Mouse (Mus musculus) ES-Bruce4 (cell line): ENCODE results near the gene Gpr179. TPM values are rescaled to one million over a fixed set of nuclear protein-coding genes. Genes with fewer than 3 reads are reported as not detected.
A peak's percentile ranks its signal among the peaks of the same experiment; 100 is the strongest.

Experiments
- H3K27ac ChIP-seq: 2 replicates; pipeline ENCODE4 v1.5.1; 2012; ENCODE audit warnings: low read length, inconsistent platforms; ENCODE audit not compliant: insufficient read depth
- H3K27me3 ChIP-seq: 2 replicates; pipeline ENCODE4 v1.6.1; 2012; ENCODE audit warnings: mild to moderate bottlenecking, low read length, inconsistent platforms; ENCODE audit not compliant: control insufficient read depth, poor library complexity, insufficient read depth, severe bottlenecking
- H3K36me3 ChIP-seq: 2 replicates; pipeline ENCODE4 v1.6.1; 2012; ENCODE audit warnings: inconsistent platforms, mild to moderate bottlenecking, low read length, moderate library complexity; ENCODE audit not compliant: control insufficient read depth, poor library complexity, insufficient read depth, severe bottlenecking
- H3K4me1 ChIP-seq: one replicate; pipeline ENCODE4 v1.8.1; 2011; ENCODE audit warnings: low read length; ENCODE audit not compliant: control insufficient read depth, insufficient read depth
- H3K4me3 ChIP-seq: 2 replicates; pipeline ENCODE4 v1.5.1; 2011; ENCODE audit warnings: low read depth, mild to moderate bottlenecking, low read length
- H3K9ac ChIP-seq: 2 replicates; pipeline ENCODE4 v1.6.1; 2012; ENCODE audit warnings: low read depth, mild to moderate bottlenecking, inconsistent platforms; ENCODE audit not compliant: poor library complexity, severe bottlenecking
- H3K9me3 ChIP-seq: replicated peaks from 2 replicates; pipeline ENCODE4 v1.6.1; 2012; ENCODE audit warnings: mild to moderate bottlenecking, low read length, inconsistent platforms; ENCODE audit not compliant: control insufficient read depth, poor library complexity, insufficient read depth, severe bottlenecking
- CTCF ChIP-seq: IDR thresholded peaks from one replicate; pipeline ENCODE4 v1.8.1; 2011; ENCODE audit warnings: low read depth, low read length
- EP300 ChIP-seq: IDR thresholded peaks from 2 replicates; pipeline ENCODE4 v1.6.1; 2011; ENCODE audit warnings: low read depth, low read length; ENCODE audit not compliant: insufficient read depth
- POLR2A ChIP-seq: IDR thresholded peaks from one replicate; pipeline ENCODE4 v1.8.1; 2011; ENCODE audit warnings: low read length; ENCODE audit not compliant: insufficient read depth
- polyA plus RNA-seq: library from polyadenylated mRNA; stranded (reverse); fragments of >200 nt; gene quantifications from 2 replicates; pipeline ENCODE4 v1.2.4, GENCODE M21; 2011; ENCODE audit warnings: low read depth; ENCODE audit not compliant: missing spikeins, insufficient read depth, insufficient read length

The Gpr179 gene
- polyA plus RNA-seq, 1 experiment: 0.24 TPM

GRCm38 (mm10) chr11:97310895-97311631 lies 40.8 kb downstream of the Gpr179 start:
- Histone ChIP-seq H3K27ac (peak overlapping the region; percentile 97), H3K4me3 (peak overlapping the region; percentile 31), H3K4me1 (peaks cover 2% of the 10 kb centered on the region), H3K9me3 (no peaks in the 10 kb centered on the region), H3K27me3 (no peaks in the 10 kb centered on the region), H3K9ac (peak overlapping the region; percentile 98), H3K36me3 (no peaks in the 10 kb centered on the region)
- TF ChIP-seq POLR2A (no peak), EP300 (0 out of 2 replicates have a peak, but pooled peaks have one; percentile 6), CTCF (no peak)

GRCm38 (mm10) chr11:97309911-97310571 lies 41.8 kb downstream of the Gpr179 start:
- Histone ChIP-seq H3K4me3 (peak overlapping the region; percentile 86), H3K27me3 (no peaks in the 10 kb centered on the region), H3K9me3 (no peaks in the 10 kb centered on the region), H3K36me3 (no peaks in the 10 kb centered on the region), H3K4me1 (peaks cover 2% of the 10 kb centered on the region), H3K9ac (peak overlapping the region; percentile 98), H3K27ac (peak overlapping the region; percentile 99)
- TF ChIP-seq CTCF (peak; percentile 78), POLR2A (peak; percentile 19), EP300 (peak; percentile 90)

GRCm38 (mm10) chr11:97309451-97309836 lies 42.4 kb downstream of the Gpr179 start:
- H3K9ac ChIP-seq: peak overlapping the region; percentile 98
- TF ChIP-seq POLR2A: no peak
- 0 out of 2 replicates have a peak, but pooled peaks have one; percentile 55 for TF ChIP-seq EP300
- TF ChIP-seq CTCF: no peak
- peak overlapping the region; percentile 86 for H3K4me3 ChIP-seq
- peaks cover 2% of the 10 kb centered on the region for H3K4me1 ChIP-seq
- H3K27ac ChIP-seq: peak overlapping the region; percentile 99
- H3K27me3 ChIP-seq: no peaks in the 10 kb centered on the region
- no peaks in the 10 kb centered on the region for H3K9me3 ChIP-seq
- no peaks in the 10 kb centered on the region for H3K36me3 ChIP-seq

- Histone ChIP-seq H3K9ac (peak overlapping the region; percentile 98), H3K27me3 (no peaks in the 10 kb centered on the region), H3K27ac (peak overlapping the region; percentile 99)
Observed at GRCm38 (mm10) chr11:97308806-97309450, 42.9 kb downstream of the Gpr179 start.

GRCm38 (mm10) chr11:97307294-97308069 lies 44.4 kb downstream of the Gpr179 start:
- peak overlapping the region; percentile 30; the same call in 1 of the 2 replicates for H3K4me3 ChIP-seq
- peak overlapping the region; percentile 86 for H3K27ac ChIP-seq
- H3K9me3 ChIP-seq: no peaks in the 10 kb centered on the region
- H3K27me3 ChIP-seq: no peaks in the 10 kb centered on the region
- H3K4me1 ChIP-seq: peaks cover 2% of the 10 kb centered on the region
- peak; percentile 92 for TF ChIP-seq EP300
- no peak for TF ChIP-seq POLR2A
- no peaks in the 10 kb centered on the region for H3K36me3 ChIP-seq
- peak overlapping the region; percentile 31 for H3K9ac ChIP-seq

More at GRCm38 (mm10) chr11:97308806-97309450, 42.9 kb downstream of the Gpr179 start:
- no peak for TF ChIP-seq CTCF
- TF ChIP-seq EP300: no peak
- no peak for TF ChIP-seq POLR2A
- no peaks in the 10 kb centered on the region for H3K36me3 ChIP-seq
- H3K4me3 ChIP-seq: peak overlapping the region; percentile 86
- H3K9me3 ChIP-seq: no peaks in the 10 kb centered on the region
- H3K4me1 ChIP-seq: peaks cover 2% of the 10 kb centered on the region
